Mouse (Mus musculus) liver, embryonic 12.5 days (tissue): Measurements from ENCODE around the gene Hist2h4. TPM values are rescaled to one million over a fixed set of nuclear protein-coding genes. Genes with fewer than 3 reads are reported as not detected.

Experiments used
- ATAC-seq: fragments of 200-750 bp; cut with Nextera tagmentation; 2 replicates; pipeline ENCODE4 v1.8.0; 2017; ENCODE audit warnings: moderate number of reproducible peaks, mild to moderate bottlenecking, moderate library complexity
- H3K27ac ChIP-seq: fragments of 300-500 bp; sonication (generic); 2 replicates; pipeline ENCODE4 v1.5.1; 2016; ENCODE audit warnings: mild to moderate bottlenecking
- H3K27me3 ChIP-seq: fragments of 300-500 bp; sonication (generic); replicated peaks from 2 replicates; pipeline ENCODE4 v1.6.1; 2016; ENCODE audit warnings: mild to moderate bottlenecking, moderate library complexity
- H3K36me3 ChIP-seq: fragments of 300-500 bp; sonication (generic); 2 replicates; pipeline ENCODE4 v1.6.1; 2016; ENCODE audit warnings: mild to moderate bottlenecking, moderate library complexity
- H3K4me1 ChIP-seq: fragments of 300-500 bp; sonication (generic); 2 replicates; pipeline ENCODE4 v1.6.1; 2016
- H3K4me2 ChIP-seq: fragments of 300-500 bp; sonication (generic); 2 replicates; pipeline ENCODE4 v1.6.1; 2016; ENCODE audit warnings: mild to moderate bottlenecking, moderate library complexity
- H3K4me3 ChIP-seq: fragments of 300-500 bp; sonication (generic); 2 replicates; pipeline ENCODE4 v1.5.1; 2016; ENCODE audit warnings: mild to moderate bottlenecking, moderate library complexity
- H3K9ac ChIP-seq: fragments of 300-500 bp; sonication (generic); 2 replicates; pipeline ENCODE4 v1.6.1; 2016; ENCODE audit warnings: mild to moderate bottlenecking, moderate library complexity
- H3K9me3 ChIP-seq: fragments of 300-500 bp; sonication (generic); replicated peaks from 2 replicates; pipeline ENCODE4 v1.6.1; 2016; ENCODE audit warnings: mild to moderate bottlenecking, moderate library complexity
- WGBS: fragments of 180-500 bp; shearing (Covaris S2); methylation state at CpG from one replicate; pipeline ENCODE4 v1.1.7; 2016; ENCODE audit not compliant: insufficient replicate concordance; 5-methylcytosine and 5-hydroxymethylcytosine counted together
- polyA plus RNA-seq: library from polyadenylated mRNA; unstranded; fragments of >200 nt; fragmentation: Nextera tagmentation; extraction: Ambion mirVana; gene quantifications from 2 replicates; pipeline ENCODE4 v1.2.1, GENCODE M21; 2016

The Hist2h4 gene
- polyA plus RNA-seq, 1 experiment from 2014 or later = 29.3 TPM

DNA sequence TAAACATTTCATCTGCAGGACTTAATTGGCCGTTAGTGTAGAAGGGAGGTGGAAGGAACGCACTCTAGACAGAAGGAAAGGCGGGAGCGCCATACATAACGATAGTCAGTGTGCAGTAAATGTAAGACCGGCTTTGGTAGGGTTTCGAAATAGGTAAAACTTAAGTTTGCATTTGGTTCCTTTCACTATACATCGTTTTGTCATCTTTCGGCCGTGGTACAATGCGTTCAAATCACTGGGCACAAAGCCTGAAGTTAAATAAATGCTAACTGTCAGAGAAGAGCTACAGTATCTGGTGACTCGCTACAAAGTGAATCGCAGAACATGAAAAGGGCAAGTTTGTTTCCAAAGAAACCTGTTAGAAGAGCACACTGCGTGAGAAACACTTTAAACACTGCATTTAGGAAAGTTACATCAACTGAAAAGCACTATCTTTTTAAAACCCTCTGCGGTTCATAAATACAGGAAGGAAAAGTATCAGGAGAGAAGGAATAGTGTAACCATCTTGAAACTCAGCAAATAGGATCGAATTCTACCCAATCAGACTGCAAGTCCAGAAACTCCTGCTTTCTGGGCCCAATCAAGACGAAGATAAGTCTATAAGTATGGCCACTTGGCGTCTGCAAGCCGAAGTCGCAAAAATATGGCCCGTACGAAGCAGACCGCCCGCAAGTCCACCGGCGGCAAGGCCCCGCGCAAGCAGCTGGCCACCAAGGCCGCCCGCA lies 5.1 kb upstream of the Hist2h4 start, which contains the start of gene Hist2h3b:
Hist2h3b (plus strand) TSS at position 604 of the 725 bp plus-strand sequence.
- no peaks in the 10 kb centered on the region for H3K27me3 ChIP-seq
- ATAC-seq = peak; percentile 52
- H3K9me3 ChIP-seq = no peaks in the 10 kb centered on the region
- H3K27ac ChIP-seq = peak within 1 kb of the TSS; percentile 99
- H3K36me3 ChIP-seq = no peaks in the 10 kb centered on the region
- peak within 1 kb of the TSS; percentile 62 for H3K4me3 ChIP-seq
- peaks cover 46% of the 10 kb centered on the region for H3K4me1 ChIP-seq
- 21% methylated on average over 30 of the region's 30 CpGs for WGBS
- peak within 1 kb of the TSS; percentile 84 for H3K9ac ChIP-seq
- H3K4me2 ChIP-seq = peak within 1 kb of the TSS; percentile 74

DNA sequence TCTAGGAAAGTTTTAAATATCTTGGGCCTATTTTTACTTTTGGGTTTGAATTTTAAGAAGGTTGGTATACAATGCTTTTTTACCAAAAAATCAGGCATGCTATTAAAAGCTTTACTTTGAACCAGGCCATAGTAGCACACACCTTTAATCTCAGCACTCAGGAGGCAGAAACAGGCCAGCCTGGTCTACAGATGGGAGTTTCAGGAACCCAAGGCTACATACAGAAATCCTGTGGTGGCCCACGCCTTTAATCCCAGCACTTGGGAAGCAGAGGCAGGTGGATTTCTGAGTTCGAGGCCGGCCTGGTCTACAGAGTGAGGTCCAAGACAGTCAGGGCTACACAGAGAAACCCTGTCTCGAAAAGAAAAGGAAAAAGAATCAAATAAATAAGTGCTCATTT lies 4.4 kb upstream of the Hist2h4 start:
- H3K4me1 ChIP-seq = peaks cover 50% of the 10 kb centered on the region
- no peaks in the 10 kb centered on the region for H3K36me3 ChIP-seq
- ATAC-seq = no peak
- WGBS = 72% methylated on average over 4 of the region's 4 CpGs
- H3K27ac ChIP-seq = peak overlapping the region; percentile 95
- no peaks in the 10 kb centered on the region for H3K27me3 ChIP-seq
- H3K4me2 ChIP-seq = peak overlapping the region; percentile 69
- peak overlapping the region; percentile 70 for H3K9ac ChIP-seq
- no peaks in the 10 kb centered on the region for H3K9me3 ChIP-seq
- peak overlapping the region; percentile 50; the same call in 1 of the 2 replicates for H3K4me3 ChIP-seq

DNA sequence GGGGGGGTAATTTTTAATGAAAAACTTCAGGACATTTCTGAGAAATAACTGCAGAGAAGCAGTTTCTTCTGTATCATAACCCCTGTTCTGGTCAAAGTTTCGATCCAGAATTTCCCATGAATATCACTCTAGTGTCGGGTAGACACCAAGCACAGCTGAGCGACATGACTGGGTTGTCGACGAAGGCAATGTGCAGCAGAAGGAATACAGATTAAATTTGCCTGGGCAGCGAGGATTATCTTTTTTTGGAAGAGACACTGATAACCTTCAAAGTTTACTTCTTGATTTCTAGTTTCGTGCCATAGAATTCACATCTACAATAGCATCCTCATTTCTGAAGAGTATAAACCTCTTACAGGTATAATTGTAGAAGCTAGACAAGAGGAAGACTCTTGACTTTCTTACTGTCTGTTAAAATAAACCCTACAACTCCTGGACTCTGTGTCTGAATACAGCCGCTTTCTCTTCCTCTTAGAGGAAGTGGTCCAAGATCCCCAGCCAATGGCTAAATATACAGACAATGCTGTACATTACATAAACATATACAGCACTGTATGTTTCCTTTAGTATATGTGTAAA lies 3.1 kb upstream of the Hist2h4 start:
- H3K27me3 ChIP-seq = no peaks in the 10 kb centered on the region
- no peak overlapping the region for H3K4me3 ChIP-seq
- peak overlapping the region; percentile 95 for H3K27ac ChIP-seq
- H3K9me3 ChIP-seq = no peaks in the 10 kb centered on the region
- no peak for ATAC-seq
- H3K4me2 ChIP-seq = peak overlapping the region; percentile 12; the same call in 1 of the 2 replicates
- no peaks in the 10 kb centered on the region for H3K36me3 ChIP-seq
- H3K9ac ChIP-seq = peak overlapping the region; percentile 65
- WGBS = 39% methylated on average over 8 of the region's 8 CpGs
- peaks cover 63% of the 10 kb centered on the region for H3K4me1 ChIP-seq

DNA sequence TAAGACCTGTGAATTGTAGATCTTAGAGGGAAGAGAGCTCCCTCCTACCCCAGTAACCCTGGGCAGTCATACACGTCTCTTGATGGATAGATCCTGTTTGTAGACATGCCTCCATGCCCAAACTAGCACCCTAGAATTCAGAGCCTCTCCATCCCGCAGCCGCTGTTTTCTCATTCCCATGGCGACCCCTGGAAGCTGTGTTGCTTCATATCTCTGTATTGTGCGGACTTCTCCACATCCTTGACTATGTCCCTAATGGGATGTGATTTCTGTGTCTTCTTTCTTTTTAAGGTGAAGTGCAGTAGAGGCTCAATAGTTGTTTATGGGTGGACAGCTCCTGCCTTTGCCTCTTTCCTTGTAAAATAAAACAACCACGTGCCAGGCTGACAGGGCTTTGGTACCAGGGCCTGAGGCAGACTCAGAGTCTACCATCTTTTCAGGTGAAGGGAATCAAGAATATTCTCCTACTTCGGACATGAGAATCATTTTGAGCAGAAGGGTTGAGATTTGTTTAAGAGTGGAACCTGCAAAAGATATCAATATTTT lies 1.4 kb upstream of the Hist2h4 start:
- H3K27ac ChIP-seq = peak overlapping the region; percentile 98
- ATAC-seq = no peak
- H3K4me3 ChIP-seq = peak overlapping the region; percentile 58
- peaks cover 64% of the 10 kb centered on the region for H3K4me1 ChIP-seq
- peak overlapping the region; percentile 84 for H3K9ac ChIP-seq
- no peaks in the 10 kb centered on the region for H3K27me3 ChIP-seq
- H3K9me3 ChIP-seq = no peaks in the 10 kb centered on the region
- H3K36me3 ChIP-seq = no peaks in the 10 kb centered on the region
- H3K4me2 ChIP-seq = peak overlapping the region; percentile 74
- WGBS = 71% methylated on average over 7 of the region's 7 CpGs

DNA sequence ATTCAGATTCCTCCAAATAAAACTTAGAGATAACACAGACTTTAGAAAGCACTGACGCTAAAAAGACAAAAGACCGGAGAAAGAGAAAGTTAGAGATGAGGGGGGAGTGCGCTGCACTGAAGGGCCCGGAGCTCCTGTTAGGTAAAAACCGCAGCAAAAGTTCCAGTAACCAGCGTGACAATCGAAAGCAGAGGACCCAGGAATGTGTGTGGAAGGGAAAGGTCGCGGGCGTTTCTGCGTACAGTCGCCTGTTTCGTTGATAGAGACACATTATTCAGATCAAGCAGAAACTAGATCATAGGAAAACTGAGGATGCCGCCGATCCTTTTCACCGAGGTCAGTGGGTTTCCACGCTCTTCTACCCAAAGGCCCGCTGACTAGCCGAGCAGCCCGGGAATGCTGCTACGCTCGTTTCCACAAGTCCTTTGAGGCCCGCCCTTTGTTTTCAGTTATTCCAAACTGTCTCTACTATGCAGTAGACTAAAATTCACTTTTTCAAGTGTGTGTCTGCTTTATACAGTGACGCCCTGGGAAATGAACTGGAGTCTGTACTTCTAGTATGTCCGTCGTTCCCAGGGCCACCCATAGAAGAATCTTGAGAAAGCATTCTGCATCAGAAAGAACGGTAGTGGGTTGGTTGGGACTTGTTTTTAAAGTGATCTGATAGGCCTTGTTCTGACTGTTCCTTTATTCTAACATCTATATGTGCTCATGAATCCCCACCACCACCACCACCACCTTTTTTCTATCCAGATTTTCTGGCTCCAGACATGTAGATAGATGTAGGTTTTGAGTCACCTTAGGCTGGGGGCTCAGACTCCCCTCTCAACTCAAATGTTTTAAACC lies 670 bp upstream of the Hist2h4 start:
- H3K36me3 ChIP-seq = no peaks in the 10 kb centered on the region
- ATAC-seq = no peak
- H3K27ac ChIP-seq = peak overlapping the region; percentile 98
- peak overlapping the region; percentile 58 for H3K4me3 ChIP-seq
- peak overlapping the region; percentile 84 for H3K9ac ChIP-seq
- peak overlapping the region; percentile 74 for H3K4me2 ChIP-seq
- H3K27me3 ChIP-seq = no peaks in the 10 kb centered on the region
- no peaks in the 10 kb centered on the region for H3K9me3 ChIP-seq
- peaks cover 64% of the 10 kb centered on the region for H3K4me1 ChIP-seq
- 6% methylated on average over 27 of the region's 27 CpGs for WGBS

DNA sequence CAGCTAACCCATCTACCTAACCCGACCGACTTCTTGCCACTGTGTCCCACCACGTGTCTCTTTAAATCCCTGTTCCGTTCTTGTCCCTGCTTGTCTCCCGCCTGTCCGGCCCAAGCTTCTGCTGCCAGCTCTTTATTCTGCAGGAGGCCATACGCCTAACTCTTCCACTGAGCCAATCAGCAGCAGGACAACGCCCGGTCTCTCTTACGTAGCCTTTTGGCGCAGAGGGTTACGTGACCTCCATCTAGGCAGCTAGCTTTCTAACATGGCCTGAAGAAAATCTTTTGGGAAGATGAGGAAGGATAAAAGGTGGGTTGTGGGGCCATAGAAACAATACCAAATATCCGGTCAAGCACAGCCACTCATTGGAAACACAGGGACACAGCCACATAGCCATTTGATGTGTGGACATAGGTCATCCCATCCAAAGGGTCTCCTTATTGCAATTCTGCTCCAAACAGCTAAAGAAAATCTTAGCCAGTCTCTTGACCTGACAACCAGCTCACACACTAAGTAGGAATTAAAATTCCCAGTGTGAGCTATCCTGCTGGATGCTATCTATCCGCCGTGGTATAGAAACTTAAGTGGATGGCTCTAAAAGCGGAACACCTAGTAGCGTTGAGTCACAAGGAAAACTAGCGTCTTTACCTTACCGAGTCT lies 765 bp downstream of the Hist2h4 start:
- Histone ChIP-seq H3K9ac (peak overlapping the region; percentile 84), H3K27me3 (no peaks in the 10 kb centered on the region), H3K4me1 (peaks cover 58% of the 10 kb centered on the region), H3K9me3 (no peaks in the 10 kb centered on the region), H3K36me3 (no peaks in the 10 kb centered on the region), H3K27ac (peak overlapping the region; percentile 98), H3K4me2 (peak overlapping the region; percentile 74), H3K4me3 (peak overlapping the region; percentile 58)
- WGBS = 2% methylated on average over 19 of the region's 19 CpGs
- ATAC-seq = peak; percentile 76

DNA sequence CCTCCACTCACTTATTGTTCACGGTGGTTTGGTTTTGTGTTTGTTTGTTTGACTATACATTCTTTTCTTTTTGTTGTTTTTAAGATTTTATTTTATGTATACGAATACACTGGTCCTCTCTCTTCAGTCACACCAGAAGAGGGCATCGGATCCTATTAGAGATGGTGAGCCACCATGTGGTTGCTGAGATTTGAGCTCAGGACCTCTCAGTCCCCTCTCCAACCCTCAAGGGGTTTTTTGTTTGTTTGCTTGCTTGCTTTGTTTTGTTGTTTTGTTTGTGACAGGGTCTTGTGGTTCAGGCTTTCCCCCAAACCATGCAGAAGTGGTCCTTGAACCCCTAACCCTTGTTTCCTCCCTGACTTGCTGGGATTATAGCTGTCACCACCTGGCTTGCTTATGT lies 1.5 kb downstream of the Hist2h4 start:
- Histone ChIP-seq H3K4me3 (peak overlapping the region; percentile 58), H3K4me1 (peaks cover 55% of the 10 kb centered on the region), H3K9me3 (no peaks in the 10 kb centered on the region), H3K4me2 (peak overlapping the region; percentile 74), H3K27me3 (no peaks in the 10 kb centered on the region), H3K27ac (peak overlapping the region; percentile 98), H3K9ac (peak overlapping the region; percentile 84), H3K36me3 (no peaks in the 10 kb centered on the region)
- 51% methylated on average over 3 of the region's 3 CpGs for WGBS
- no peak for ATAC-seq

DNA sequence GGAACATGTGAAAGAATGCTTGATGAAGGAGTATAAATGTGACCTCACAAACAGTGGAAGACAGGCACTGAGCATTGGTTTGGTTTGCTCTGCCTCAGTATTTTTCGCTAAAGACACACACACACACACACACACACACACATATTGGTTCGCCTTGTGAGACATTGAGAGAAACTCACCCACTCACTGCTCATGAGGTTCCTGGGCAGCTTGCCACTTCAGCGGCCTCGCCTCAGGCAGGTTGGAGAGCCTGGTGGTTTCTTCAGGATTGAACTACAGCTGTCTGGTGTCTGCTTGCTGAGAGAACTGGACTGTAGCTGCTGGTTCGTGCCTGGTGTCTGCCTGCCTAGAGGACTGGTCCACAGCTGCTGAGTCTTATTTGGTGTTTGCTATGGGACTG lies 2.9 kb downstream of the Hist2h4 start:
- no peaks in the 10 kb centered on the region for H3K27me3 ChIP-seq
- H3K27ac ChIP-seq = no peak overlapping the region
- H3K36me3 ChIP-seq = no peaks in the 10 kb centered on the region
- H3K4me1 ChIP-seq = peaks cover 55% of the 10 kb centered on the region
- no peaks in the 10 kb centered on the region for H3K9me3 ChIP-seq
- H3K9ac ChIP-seq = no peak overlapping the region
- no peak overlapping the region for H3K4me3 ChIP-seq
- 79% methylated on average over 5 of the region's 5 CpGs for WGBS
- H3K4me2 ChIP-seq = no peak overlapping the region
- ATAC-seq = no peak

DNA sequence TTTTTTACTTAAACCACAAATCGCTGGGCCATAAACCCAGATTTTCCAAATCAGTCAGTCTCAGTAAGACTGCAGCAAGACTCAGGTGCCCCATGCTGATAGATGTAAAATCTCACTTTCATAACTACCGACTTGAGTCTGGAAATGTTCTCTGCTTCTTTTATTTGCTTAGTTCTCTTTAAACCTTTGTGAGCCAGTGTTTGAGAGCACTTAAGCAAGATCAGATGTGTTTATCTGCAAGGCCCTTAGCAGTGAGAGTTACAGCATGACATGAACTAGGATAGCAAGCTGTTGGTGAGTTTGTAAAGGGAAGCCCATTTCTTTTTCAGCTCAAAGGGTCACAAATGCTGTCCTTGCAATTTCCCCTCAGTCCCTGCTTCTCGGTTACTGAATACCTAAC lies 5.9 kb downstream of the Hist2h4 start:
- peaks cover 65% of the 10 kb centered on the region for H3K4me1 ChIP-seq
- H3K4me2 ChIP-seq = no peak overlapping the region
- ATAC-seq = no peak

DNA sequence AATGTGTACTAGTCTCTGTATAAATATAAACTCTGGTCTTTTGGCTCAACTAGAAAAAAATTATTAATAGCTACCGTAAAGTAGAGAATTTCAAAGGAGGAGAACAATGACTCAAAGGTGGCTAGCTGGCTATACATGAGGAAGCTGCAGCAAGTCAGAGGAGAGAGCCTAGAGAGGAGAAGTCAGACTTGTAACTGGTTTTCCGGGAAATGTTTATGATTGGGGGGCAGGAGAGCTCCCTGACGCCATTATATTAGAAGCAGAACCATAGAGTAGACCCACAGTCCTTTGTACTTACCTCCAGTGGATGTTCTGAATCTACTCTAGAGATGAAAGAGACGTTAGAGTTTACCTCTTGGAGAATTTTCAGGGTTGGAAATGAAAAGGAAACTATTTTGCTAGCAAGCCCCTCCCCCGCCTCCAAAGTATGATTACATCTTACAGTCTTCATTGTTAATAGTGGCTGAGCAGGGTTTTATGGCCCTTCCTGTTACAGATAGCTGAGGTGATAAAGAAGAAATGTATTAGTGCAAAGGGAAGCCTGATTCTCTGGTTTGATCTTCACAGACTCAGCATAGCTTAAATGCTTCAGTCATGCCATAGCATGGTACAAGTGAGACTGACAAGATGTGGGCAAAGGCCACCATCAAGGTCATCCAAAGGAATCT lies 7.1 kb downstream of the Hist2h4 start:
- ATAC-seq = no peak
- Histone ChIP-seq H3K9ac (peak overlapping the region; percentile 2; the same call in 1 of the 2 replicates), H3K4me3 (no peak overlapping the region), H3K4me1 (peaks cover 57% of the 10 kb centered on the region), H3K27ac (no peak overlapping the region), H3K9me3 (no peaks in the 10 kb centered on the region), H3K27me3 (no peaks in the 10 kb centered on the region), H3K4me2 (no peak overlapping the region), H3K36me3 (no peaks in the 10 kb centered on the region)
- WGBS = 64% methylated on average over 5 of the region's 5 CpGs

More for the DNA sequence above, 5.9 kb downstream of the Hist2h4 start:
- H3K9me3 ChIP-seq = no peaks in the 10 kb centered on the region
- 77% methylated on average over 3 of the region's 3 CpGs for WGBS
- no peak overlapping the region for H3K4me3 ChIP-seq
- no peaks in the 10 kb centered on the region for H3K36me3 ChIP-seq
- no peaks in the 10 kb centered on the region for H3K27me3 ChIP-seq
- 0 out of 2 replicates have a peak overlapping the region, but pooled peaks have one; percentile 9 for H3K27ac ChIP-seq
- no peak overlapping the region for H3K9ac ChIP-seq
